Mouse (Mus musculus): ENCODE measurements around the gene Timm22.

GRCm38 (mm10) chr11:76405113-76405512 is 1.6 kb upstream of the Timm22 start:
- TF ChIP-seq CTCF (IDR thresholded peaks at IDR 0.05; ENCODE audit: extremely low read depth, insufficient read length, insufficient replicate concordance, low read depth, low read length) (no peak), POLR2A (IDR thresholded peaks at IDR 0.05; ENCODE audit: low read depth, low read length) (no peak)
